Mouse (Mus musculus) cortical plate, adult 2 months (tissue): ENCODE results near the gene Slc12a5. TPM values are rescaled to one million over a fixed set of nuclear protein-coding genes. Genes with fewer than 3 reads are reported as not detected.

Source experiments
- H3K27ac ChIP-seq: fragments of 200-500 bp; 2 replicates; pipeline ENCODE4 v1.5.1; 2012; ENCODE audit warnings: low read length, control low read depth, inconsistent platforms; ENCODE audit not compliant: insufficient read depth
- H3K4me1 ChIP-seq: fragments of 200-500 bp; 2 replicates; pipeline ENCODE4 v1.6.1; 2011; ENCODE audit warnings: low read length; ENCODE audit not compliant: control insufficient read depth, insufficient read depth
- H3K4me3 ChIP-seq: fragments of 200-500 bp; 2 replicates; pipeline ENCODE4 v1.5.1; 2011; ENCODE audit warnings: mild to moderate bottlenecking, low read length, control low read depth; ENCODE audit not compliant: insufficient read depth
- CTCF ChIP-seq: fragments of 200-500 bp; IDR thresholded peaks from 2 replicates; pipeline ENCODE4 v1.5.1; 2011; ENCODE audit warnings: mild to moderate bottlenecking, control low read depth, low read length; ENCODE audit not compliant: insufficient read depth; ENCODE audit errors: extremely low read depth
- POLR2A ChIP-seq: fragments of 200-500 bp; IDR thresholded peaks from 2 replicates; pipeline ENCODE4 v1.6.1; 2011; ENCODE audit warnings: mild to moderate bottlenecking, low read length, control low read depth; ENCODE audit not compliant: insufficient read depth; ENCODE audit errors: extremely low read depth
- polyA plus RNA-seq: library from polyadenylated mRNA; depleted of rRNA; stranded (reverse); fragments of >200 nt; gene quantifications from 2 replicates; pipeline ENCODE4 v1.2.3, GENCODE M21; 2012

The Slc12a5 gene
- polyA plus RNA-seq, 1 experiment: 396 TPM

GRCm38 (mm10) chr2:164923291-164923690 lies 37.3 kb upstream of the Slc12a5 start:
- TF ChIP-seq CTCF (no peak), POLR2A (no peak)
- Histone ChIP-seq H3K4me3 (no peak overlapping the region), H3K4me1 (no peaks in the 10 kb centered on the region), H3K27ac (no peak overlapping the region)

- Histone ChIP-seq H3K4me1 (no peaks in the 10 kb centered on the region), H3K4me3 (no peak overlapping the region), H3K27ac (no peak overlapping the region)
- TF ChIP-seq CTCF: peak; percentile 92
- TF ChIP-seq POLR2A: no peak
These were observed 36.3 kb upstream of the Slc12a5 start for GRCm38 (mm10) chr2:164924100-164924857.

- TF ChIP-seq CTCF (no peak), POLR2A (no peak)
- H3K4me1 ChIP-seq: no peaks in the 10 kb centered on the region
- H3K4me3 ChIP-seq: no peak overlapping the region
- H3K27ac ChIP-seq: no peak overlapping the region
These were observed 29.7 kb upstream of the Slc12a5 start for GRCm38 (mm10) chr2:164930706-164931581.

- no peak overlapping the region for H3K4me3 ChIP-seq
- TF ChIP-seq CTCF (no peak), POLR2A (no peak)
- H3K4me1 ChIP-seq: no peaks in the 10 kb centered on the region
- no peak overlapping the region for H3K27ac ChIP-seq
These were observed 27.1 kb upstream of the Slc12a5 start for GRCm38 (mm10) chr2:164933534-164933933.

- no peak overlapping the region for H3K27ac ChIP-seq
- H3K4me1 ChIP-seq: peaks cover 4% of the 10 kb centered on the region; the same call in 1 of the 2 replicates
- TF ChIP-seq CTCF (no peak), POLR2A (no peak)
- no peak overlapping the region for H3K4me3 ChIP-seq
These were observed 24.6 kb upstream of the Slc12a5 start for GRCm38 (mm10) chr2:164935991-164936390.

- Histone ChIP-seq H3K27ac (0 out of 2 replicates have a peak overlapping the region, but pooled peaks have one; percentile 2), H3K4me1 (peaks cover 4% of the 10 kb centered on the region; the same call in 1 of the 2 replicates), H3K4me3 (peak overlapping the region; percentile 33)
- TF ChIP-seq POLR2A: peak; percentile 80
- no peak for TF ChIP-seq CTCF
These were observed 22.2 kb upstream of the Slc12a5 start for GRCm38 (mm10) chr2:164938146-164939091.

GRCm38 (mm10) chr2:164939106-164939505 lies 21.5 kb upstream of the Slc12a5 start:
- peaks cover 4% of the 10 kb centered on the region; the same call in 1 of the 2 replicates for H3K4me1 ChIP-seq
- 0 out of 2 replicates have a peak overlapping the region, but pooled peaks have one; percentile 2 for H3K27ac ChIP-seq
- peak overlapping the region; percentile 33; the same call in 1 of the 2 replicates for H3K4me3 ChIP-seq
- no peak for TF ChIP-seq POLR2A
- no peak for TF ChIP-seq CTCF

GRCm38 (mm10) chr2:164940140-164940830 lies 20.3 kb upstream of the Slc12a5 start, which contains the start of gene Mmp9:
Mmp9 (plus strand) TSS chr2:164940780.
- no peak within 1 kb of the TSS for H3K27ac ChIP-seq
- H3K4me3 ChIP-seq: no peak within 1 kb of the TSS
- H3K4me1 ChIP-seq: peaks cover 4% of the 10 kb centered on the region; the same call in 1 of the 2 replicates
- no peak for TF ChIP-seq POLR2A
- TF ChIP-seq CTCF: no peak
